Mouse (Mus musculus) olfactory bulb, adult 2 months (tissue): ENCODE data around the gene Srcin1.

ENCODE experiments used
- CTCF ChIP-seq: fragments of 200-500 bp; IDR thresholded peaks from 2 replicates; pipeline ENCODE4 v1.5.1; 2012; ENCODE audit warnings: low read depth, mild to moderate bottlenecking, low read length, moderate library complexity; ENCODE audit not compliant: insufficient read depth
- POLR2A ChIP-seq: fragments of 200-500 bp; IDR thresholded peaks from 2 replicates; pipeline ENCODE4 v1.6.1; 2012; ENCODE audit warnings: mild to moderate bottlenecking, low read depth, low read length, moderate library complexity; ENCODE audit not compliant: insufficient read depth

GRCm38 (mm10) chr11:97524306-97524705, 51.7 kb downstream of the Srcin1 start:
- TF ChIP-seq POLR2A (no peak), CTCF (no peak)
